Mouse (Mus musculus): ENCODE measurements around the gene Plcl2. TPM values are rescaled to one million over a fixed set of nuclear protein-coding genes. Genes with fewer than 3 reads are reported as not detected.
"Not testable (repeated sequence)": the region's sequence is repeated elsewhere in the genome, so short reads cannot be mapped to it uniquely, and the experiment has no call there.

Plcl2 gene
- total RNA-seq, 2 experiments from 2014 or later: 32.9 to 34.0 TPM

DNA sequence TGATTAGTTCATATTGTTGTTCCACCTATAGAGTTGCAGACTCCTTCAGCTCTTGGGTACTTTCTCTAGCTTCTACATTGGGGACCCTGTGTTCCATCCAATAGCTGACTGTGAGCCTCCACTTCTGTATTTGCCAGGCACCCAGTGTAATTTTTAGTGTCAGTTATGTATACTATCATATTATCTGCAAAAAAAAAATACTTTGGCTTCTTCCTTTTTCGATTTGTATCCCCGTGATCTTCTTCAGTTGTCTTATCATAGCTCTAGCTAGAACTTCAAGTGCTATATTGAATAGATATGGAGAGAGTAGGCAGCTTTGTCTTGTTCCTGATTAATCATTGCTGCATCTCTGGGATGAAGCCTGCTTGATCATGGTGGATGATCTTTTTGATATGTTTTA lies 25.7 kb downstream of the Plcl2 start:
- DNase-seq (ENCODE audit: low spot score in 2 of 2): not testable (repeated sequence)

DNA sequence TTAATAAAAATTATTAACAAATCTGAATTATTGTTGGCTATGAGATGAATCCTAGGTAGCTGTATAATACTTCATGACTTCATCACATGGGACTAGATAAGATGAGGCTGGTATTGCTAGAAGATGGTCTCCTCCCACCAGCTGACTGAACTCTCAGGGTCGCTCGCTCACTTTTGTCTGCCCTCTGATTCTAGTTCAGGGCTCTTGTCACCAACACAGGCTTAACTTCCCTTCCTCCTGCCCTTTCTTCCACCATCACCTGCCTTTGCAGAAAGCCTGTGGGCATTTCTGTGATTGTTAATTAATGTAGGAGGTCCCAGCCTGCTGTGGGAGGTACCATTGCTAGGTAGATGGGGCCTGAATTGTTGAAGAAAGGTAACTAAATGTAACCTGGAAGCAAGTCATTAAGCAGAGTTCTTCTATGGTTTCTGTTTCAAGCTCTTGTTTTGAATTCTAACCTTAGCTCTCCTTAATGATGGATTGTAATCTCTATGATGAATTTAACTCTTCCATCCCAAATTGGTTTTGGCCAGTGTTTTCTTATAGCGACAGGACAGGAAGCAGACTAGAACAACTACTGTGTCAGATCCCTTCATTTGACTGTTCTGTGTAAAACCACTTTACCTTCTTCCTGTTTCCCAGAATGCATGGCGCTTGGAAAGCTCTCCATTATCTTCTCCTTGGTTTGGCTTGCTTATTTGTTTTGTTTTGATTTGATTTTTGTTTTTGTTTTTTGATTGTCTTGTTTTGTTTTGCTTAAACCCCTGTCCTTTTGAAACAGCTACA lies 27.4 kb downstream of the Plcl2 start:
- no peak for DNase-seq (ENCODE audit: low spot score in 2 of 2)

DNA sequence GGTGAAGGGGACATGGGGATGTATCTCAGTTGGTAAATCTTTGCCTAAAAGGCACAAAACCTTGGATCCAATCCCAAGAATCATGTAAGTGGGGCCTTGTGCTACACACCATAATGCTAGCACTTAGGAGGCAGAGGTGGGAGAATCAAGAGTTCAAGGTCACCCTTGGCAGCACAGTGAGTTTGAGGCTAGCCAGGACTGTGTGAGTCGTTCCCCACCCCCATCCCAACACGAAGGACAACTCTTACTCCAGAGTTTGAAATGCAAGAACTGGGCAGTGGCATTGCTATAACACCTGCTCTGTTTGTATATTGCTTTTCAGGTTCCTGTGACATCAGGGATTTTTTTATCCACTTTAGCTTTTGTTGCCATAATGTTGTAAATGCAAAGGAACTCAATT lies 28.6 kb downstream of the Plcl2 start:
- DNase-seq (ENCODE audit: low spot score in 2 of 2): no peak

DNA sequence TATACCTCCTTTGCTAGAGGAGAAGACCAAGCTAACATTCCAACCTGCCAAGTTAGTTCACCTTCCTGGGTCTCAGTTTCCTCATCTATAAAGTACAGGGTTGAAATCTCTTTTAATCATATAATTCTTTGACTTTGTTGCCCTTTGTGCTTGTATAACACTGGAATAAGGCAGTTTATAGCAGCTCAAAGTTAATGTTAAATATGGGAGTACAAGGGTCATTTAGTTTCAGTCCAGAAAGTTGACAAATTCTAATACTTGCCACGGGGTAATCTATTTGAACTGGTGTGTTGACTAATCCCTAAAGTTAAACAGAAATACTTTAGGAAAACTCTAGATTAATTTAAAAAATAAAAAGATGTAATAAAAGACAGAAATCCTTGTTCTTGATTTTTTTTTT lies 35.7 kb downstream of the Plcl2 start:
- DNase-seq (ENCODE audit: low spot score in 2 of 2): no peak

- no peak for DNase-seq (ENCODE audit: low spot score in 2 of 2)
Measured at GRCm38 (mm10) chr17:50545274-50545673, 36.1 kb downstream of the Plcl2 start.

DNA sequence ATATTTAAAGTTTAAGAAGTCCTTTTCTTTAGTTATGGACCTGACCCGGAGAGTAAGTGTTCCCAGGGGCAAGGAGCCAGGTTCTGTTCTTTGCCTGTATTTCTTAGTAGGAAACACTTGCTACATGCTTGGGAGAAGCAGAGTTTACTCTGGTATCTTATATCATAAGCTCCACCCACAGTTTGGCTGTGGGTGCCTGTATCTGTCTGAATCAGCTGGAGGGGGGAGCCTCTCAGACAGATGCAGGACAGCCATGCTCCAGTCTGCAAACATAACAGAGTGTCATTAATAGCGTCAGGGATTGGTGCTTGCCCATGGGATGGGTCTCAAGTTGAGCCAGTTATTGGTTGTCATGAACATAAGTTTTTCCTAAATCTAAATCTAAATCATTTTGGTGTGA lies 42.9 kb downstream of the Plcl2 start:
- DNase-seq (ENCODE audit: low spot score in 2 of 2): no peak

- DNase-seq (ENCODE audit: low spot score in 2 of 2): no peak
Measured at GRCm38 (mm10) chr17:50557566-50558238, 48.5 kb downstream of the Plcl2 start.

DNA sequence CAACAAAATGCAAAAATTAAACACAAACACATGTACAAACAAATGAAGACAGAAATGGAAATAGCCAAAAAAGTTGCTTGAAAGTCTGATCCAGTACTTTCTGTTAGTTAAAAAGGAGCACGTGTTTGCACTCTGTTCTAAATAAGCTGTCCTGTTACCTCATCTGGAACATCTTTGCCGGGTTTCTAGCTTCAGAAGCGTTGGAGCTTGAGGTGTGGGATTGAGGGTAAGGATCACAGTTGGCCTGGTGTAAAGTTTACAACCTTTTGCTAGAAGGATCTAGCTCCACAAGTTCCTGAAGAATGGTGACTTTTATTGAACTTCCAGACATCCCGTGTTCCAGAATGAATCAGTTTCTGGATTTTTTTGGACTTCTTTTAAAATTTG lies 49.0 kb downstream of the Plcl2 start:
- no peak for DNase-seq (ENCODE audit: low spot score in 2 of 2)

DNA sequence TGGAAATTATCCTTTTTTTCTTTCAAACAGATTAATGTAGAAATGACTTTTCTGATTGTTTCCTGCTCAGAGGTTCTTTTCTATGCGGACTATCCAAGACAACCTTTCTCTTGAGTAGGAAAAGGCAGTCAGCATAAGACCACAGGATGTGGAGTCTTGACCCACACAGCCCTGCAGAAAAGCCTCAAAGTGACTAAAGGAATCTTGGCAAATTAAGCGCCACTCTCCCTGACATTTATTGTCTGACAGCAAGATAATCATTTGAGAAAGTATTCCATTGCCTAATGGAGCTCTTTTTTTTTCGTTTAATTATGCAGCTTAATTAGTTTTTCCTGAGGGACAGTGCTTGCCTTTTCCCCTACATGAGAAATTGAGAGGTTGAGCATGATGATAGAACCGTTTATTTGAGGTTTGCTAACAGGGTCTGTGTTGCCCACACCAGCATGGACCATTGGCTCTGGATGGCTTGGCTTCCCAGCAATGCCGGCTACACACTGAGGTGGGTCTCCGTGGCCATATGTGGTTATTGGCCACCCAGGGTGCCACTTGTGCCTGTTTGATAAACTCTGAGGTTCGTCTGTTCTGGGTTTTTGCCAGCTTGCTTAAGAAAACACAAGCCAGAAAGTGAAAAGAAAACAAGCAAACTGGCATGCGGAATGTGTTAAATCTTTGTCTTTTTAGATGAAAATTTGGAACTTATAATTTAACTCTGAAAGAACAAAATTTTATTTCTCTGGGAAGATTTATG lies 56.3 kb downstream of the Plcl2 start:
- no peak for DNase-seq (ENCODE audit: low spot score in 2 of 2)

GRCm38 (mm10) chr17:50568846-50569245 lies 59.6 kb downstream of the Plcl2 start:
- DNase-seq (ENCODE audit: low spot score in 2 of 2): no peak

DNA sequence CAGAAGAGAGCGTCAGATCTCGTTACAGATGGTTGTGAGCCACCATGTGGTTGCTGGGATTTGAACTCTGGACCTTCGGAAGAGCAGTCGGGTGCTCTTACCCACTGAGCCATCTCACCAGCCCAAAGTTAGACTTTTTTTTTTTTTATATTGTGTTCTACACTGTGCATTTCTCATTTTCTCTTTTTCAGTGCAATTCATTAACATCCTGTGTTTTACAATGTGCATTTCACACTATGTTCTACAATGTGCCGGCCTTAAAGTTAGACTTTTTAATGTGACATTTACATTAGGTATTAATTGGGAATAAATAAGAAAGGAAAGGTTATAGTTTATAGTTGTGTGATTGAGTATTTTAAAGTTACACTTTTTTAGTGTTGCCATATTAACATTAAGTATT lies 61.0 kb downstream of the Plcl2 start:
- not testable (repeated sequence) for DNase-seq (ENCODE audit: low spot score in 2 of 2)

DNA sequence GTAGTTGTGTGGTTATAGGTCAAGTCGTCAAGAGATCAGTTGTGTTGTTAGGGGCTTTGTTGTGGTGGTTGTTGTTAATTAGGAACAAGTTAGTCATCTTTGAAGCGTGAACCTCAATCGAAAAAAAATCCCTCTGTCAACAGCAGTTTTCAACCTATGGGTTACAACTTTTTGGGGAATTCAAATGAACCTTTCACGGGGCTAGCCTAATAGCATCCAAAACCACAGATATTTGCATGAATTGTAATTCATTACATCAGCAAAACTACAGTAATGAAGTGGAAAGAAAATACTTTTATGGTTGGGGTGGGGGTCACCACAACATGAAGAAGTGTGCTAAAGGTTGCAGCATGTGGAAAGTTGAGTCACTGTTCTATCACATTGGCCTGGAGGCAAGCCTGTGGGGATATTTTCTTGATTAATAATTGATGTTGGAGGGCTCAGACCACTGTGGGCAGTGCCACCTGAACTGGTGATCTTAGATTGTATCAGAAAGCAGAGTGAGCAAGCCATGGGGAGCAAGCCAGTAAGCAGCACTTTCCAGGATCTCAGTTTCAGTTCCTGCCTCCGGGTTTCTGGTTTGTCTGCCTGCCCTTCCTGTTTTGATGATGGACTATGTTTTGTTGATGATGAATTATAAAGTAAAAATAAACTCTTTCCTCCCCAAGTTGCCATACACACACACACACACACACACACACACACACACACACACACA lies 61.6 kb downstream of the Plcl2 start:
- DNase-seq (ENCODE audit: low spot score in 2 of 2): no peak

DNA sequence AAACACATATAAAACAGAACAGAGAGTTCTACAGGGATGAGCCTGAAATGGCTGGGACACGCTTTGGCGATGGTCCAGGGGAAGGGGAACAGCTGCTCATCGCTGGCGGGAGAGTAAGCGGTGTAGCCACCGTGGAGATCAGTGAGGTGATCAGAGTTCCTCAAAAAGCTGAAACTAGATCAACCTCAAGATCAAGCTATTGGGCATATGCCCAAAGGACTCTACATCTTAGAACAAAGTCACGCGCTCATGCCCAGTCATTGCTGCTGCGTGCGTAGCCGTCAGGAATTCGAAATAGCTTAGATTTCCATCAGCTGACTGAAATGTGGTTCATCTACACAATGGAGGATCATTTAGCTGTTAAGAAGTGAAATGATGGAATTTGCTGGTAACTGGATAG lies 65.0 kb downstream of the Plcl2 start:
- DNase-seq (ENCODE audit: low spot score in 2 of 2): peak; percentile 24 to 56

GRCm38 (mm10) chr17:50580416-50580815 lies 71.2 kb downstream of the Plcl2 start:
- no peak for DNase-seq (ENCODE audit: low spot score in 2 of 2)

- DNase-seq (ENCODE audit: low spot score in 2 of 2): no peak
Measured at GRCm38 (mm10) chr17:50586834-50587233, 77.6 kb downstream of the Plcl2 start.

DNA sequence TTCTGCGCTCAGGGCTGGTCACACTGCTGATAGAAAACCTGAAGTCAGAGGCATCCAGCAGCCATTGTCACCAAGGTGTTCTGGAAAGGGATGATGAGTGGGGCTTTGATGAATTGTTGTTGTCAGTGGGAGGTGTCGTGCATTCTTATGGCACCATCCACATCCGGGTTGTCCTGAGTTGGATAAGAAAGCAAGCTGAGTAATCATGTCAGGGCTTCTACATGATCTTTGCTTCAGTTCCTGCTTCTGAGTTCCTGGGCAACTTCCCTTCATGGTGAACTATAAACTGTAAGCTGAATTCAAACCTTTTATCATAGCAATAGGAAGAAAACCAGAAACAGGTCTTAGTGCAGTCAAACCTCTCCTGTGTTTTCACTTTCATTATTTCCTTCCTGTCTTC lies 78.7 kb downstream of the Plcl2 start:
- DNase-seq (ENCODE audit: low spot score in 2 of 2): no peak

GRCm38 (mm10) chr17:50600178-50600577 lies 91.0 kb downstream of the Plcl2 start:
- DNase-seq (ENCODE audit: low spot score in 2 of 2): no peak

GRCm38 (mm10) chr17:50600696-50601095 lies 91.5 kb downstream of the Plcl2 start:
- no peak for DNase-seq (ENCODE audit: low spot score in 2 of 2)

DNA sequence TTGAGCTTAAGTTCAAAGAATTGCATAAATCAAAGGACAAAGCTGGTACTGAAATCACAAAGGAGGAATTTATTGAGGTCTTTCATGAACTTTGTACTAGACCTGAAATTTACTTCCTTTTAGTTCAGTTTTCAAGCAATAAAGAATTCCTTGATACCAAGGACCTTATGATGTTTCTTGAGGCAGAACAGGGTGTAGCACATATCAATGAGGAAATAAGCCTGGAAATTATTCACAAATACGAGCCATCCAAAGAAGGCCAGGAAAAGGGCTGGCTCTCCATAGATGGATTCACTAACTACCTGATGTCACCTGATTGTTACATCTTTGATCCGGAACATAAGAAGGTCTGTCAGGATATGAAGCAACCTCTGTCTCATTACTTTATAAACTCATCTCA lies 97.7 kb downstream of the Plcl2 start:
- DNase-seq (ENCODE audit: low spot score in 2 of 2): no peak

- DNase-seq (ENCODE audit: low spot score in 2 of 2): no peak
Measured at GRCm38 (mm10) chr17:50609908-50610307, 100.7 kb downstream of the Plcl2 start.

GRCm38 (mm10) chr17:50620794-50621537 lies 111.8 kb downstream of the Plcl2 start:
- DNase-seq (ENCODE audit: low spot score in 2 of 2): no peak
